In genomic region chr17:83555836-83556235, GRCm38 (mm10) we compare ENCODE assay signal across 30 mouse cellular contexts.
"Had no signal": no experiment of that assay in that cellular context is flagged by ENCODE, and none has a peak within 500 bp of the region (broad histone marks: within the 10 kb centered on the region; RNA-seq: fewer than 3 reads in every experiment).

No protein-coding gene starts in this region.

- H3K27ac ChIP-seq: embryonic facial prominence, embryonic 10.5 days; embryonic facial prominence, embryonic 12.5 days; embryonic facial prominence, embryonic 13.5 days; embryonic facial prominence, embryonic 15.5 days; forebrain, embryonic 10.5 days; forebrain, embryonic 12.5 days; forebrain, embryonic 13.5 days; forebrain, embryonic 15.5 days; gastrocnemius, adult 2 months; heart, adult 2 months had no signal

- ATAC-seq: forebrain, embryonic 13.5 days; forebrain, embryonic 14.5 days; forebrain, embryonic 15.5 days; forebrain, embryonic 16.5 days; forebrain, postnatal 0 days had no signal

- DNase-seq: cerebellum, adult 18-20 months; cerebellum, adult 2 months; cerebellum, adult 8-10 months; cerebellum, adult 9-10 months; cerebellum, adult 9-11 months; cerebellum, postnatal 10 days; cerebellum, postnatal 14 days; cerebellum, postnatal 25 days; cerebellum, postnatal 36 days; embryo, embryonic 11 days; forebrain, postnatal 0 days; gastrocnemius, adult 2 months; gastrocnemius, postnatal 10 days; gastrocnemius, postnatal 14 days; gastrocnemius, postnatal 25 days; gastrocnemius, postnatal 36 days; heart, adult 11 months; heart, adult 18-20 months; heart, adult 2 months had no signal

- H3K4me3 ChIP-seq: embryonic facial prominence, embryonic 10.5 days; embryonic facial prominence, embryonic 12.5 days; embryonic facial prominence, embryonic 13.5 days; embryonic facial prominence, embryonic 15.5 days; erythroblast, embryonic 14.5 days; forebrain, embryonic 10.5 days; forebrain, embryonic 12.5 days; forebrain, embryonic 13.5 days; forebrain, embryonic 15.5 days; gastrocnemius, adult 2 months; heart, adult 2 months had no signal
